Mouse (Mus musculus): Measurements from ENCODE around the gene Akap1.

Gene Akap1

GRCm38 (mm10) chr11:88848590-88848989, 15.8 kb downstream of the Akap1 start:
- in situ Hi-C loops (cut with MboI; ENCODE audit: unreplicated experiment in 2 of 2): loop anchor here in 1 of 2 experiments (10.0 to 25.0 kb wide), 2 partner anchors 106 to 786 kb away; partner anchors contain the start of genes Scpep1 and Vezf1

GRCm38 (mm10) chr11:88847281-88848006, 16.9 kb downstream of the Akap1 start:
- in situ Hi-C loops (cut with MboI; ENCODE audit: unreplicated experiment in 2 of 2): loop anchor here in 1 of 2 experiments (10.0 to 25.0 kb wide), 2 partner anchors 107 to 785 kb away; partner anchors contain the start of genes Scpep1 and Vezf1

- in situ Hi-C loops (cut with MboI; ENCODE audit: unreplicated experiment in 2 of 2): loop anchor here in 1 of 2 experiments (10.0 to 25.0 kb wide), 2 partner anchors 110 to 782 kb away; partner anchors contain the start of genes Scpep1 and Vezf1
Measured at GRCm38 (mm10) chr11:88844384-88844783, 20.0 kb downstream of the Akap1 start.

GRCm38 (mm10) chr11:88843305-88843704, 21.1 kb downstream of the Akap1 start:
- in situ Hi-C loops (cut with MboI; ENCODE audit: unreplicated experiment in 2 of 2): loop anchor here in 1 of 2 experiments (10.0 to 25.0 kb wide), 2 partner anchors 111 to 781 kb away; partner anchors contain the start of genes Scpep1 and Vezf1

- in situ Hi-C loops (cut with MboI; ENCODE audit: unreplicated experiment in 2 of 2): loop anchor here in 1 of 2 experiments (10.0 to 25.0 kb wide), 2 partner anchors 112 to 780 kb away; partner anchors contain the start of genes Scpep1 and Vezf1
Measured at GRCm38 (mm10) chr11:88842315-88842975, 21.9 kb downstream of the Akap1 start.

GRCm38 (mm10) chr11:88841406-88841805, 23.0 kb downstream of the Akap1 start:
- in situ Hi-C loops (cut with MboI; ENCODE audit: unreplicated experiment in 2 of 2): loop anchor here in 1 of 2 experiments (10.0 to 25.0 kb wide), 2 partner anchors 113 to 779 kb away; partner anchors contain the start of genes Scpep1 and Vezf1

- in situ Hi-C loops (cut with MboI; ENCODE audit: unreplicated experiment in 2 of 2): loop anchor here in 1 of 2 experiments (10.0 to 25.0 kb wide), 2 partner anchors 114 to 779 kb away; partner anchors contain the start of genes Scpep1 and Vezf1
Measured at GRCm38 (mm10) chr11:88840724-88841350, 23.5 kb downstream of the Akap1 start.

GRCm38 (mm10) chr11:88840292-88840691, 24.1 kb downstream of the Akap1 start:
- in situ Hi-C loops (cut with MboI; ENCODE audit: unreplicated experiment in 2 of 2): loop anchor here in 1 of 2 experiments (10.0 to 25.0 kb wide), 2 partner anchors 115 to 778 kb away; partner anchors contain the start of genes Scpep1 and Vezf1

- in situ Hi-C loops (cut with MboI; ENCODE audit: unreplicated experiment in 2 of 2): loop anchor here in 1 of 2 experiments (25.0 kb wide), 1 partner anchor 777 kb away; the partner anchor contains the start of gene Vezf1
Measured at GRCm38 (mm10) chr11:88839379-88839778, 25.0 kb downstream of the Akap1 start.

- in situ Hi-C loops (cut with MboI; ENCODE audit: unreplicated experiment in 2 of 2): loop anchor here in 1 of 2 experiments (25.0 kb wide), 1 partner anchor 776 kb away; the partner anchor contains the start of gene Vezf1
Measured at GRCm38 (mm10) chr11:88838630-88839029, 25.8 kb downstream of the Akap1 start.

GRCm38 (mm10) chr11:88834606-88835005, 29.8 kb downstream of the Akap1 start:
- in situ Hi-C loops (cut with MboI; ENCODE audit: unreplicated experiment in 2 of 2): loop anchor here in 1 of 2 experiments (5.0 to 25.0 kb wide), 2 partner anchors 622 to 772 kb away; partner anchors contain the start of gene Vezf1

- in situ Hi-C loops (cut with MboI; ENCODE audit: unreplicated experiment in 2 of 2): loop anchor here in 1 of 2 experiments (5.0 to 25.0 kb wide), 2 partner anchors 622 to 772 kb away; partner anchors contain the start of gene Vezf1
Measured at GRCm38 (mm10) chr11:88834134-88834533, 30.3 kb downstream of the Akap1 start.

- in situ Hi-C loops (cut with MboI; ENCODE audit: unreplicated experiment in 2 of 2): loop anchor here in 1 of 2 experiments (5.0 to 25.0 kb wide), 2 partner anchors 621 to 771 kb away; partner anchors contain the start of gene Vezf1
Measured at GRCm38 (mm10) chr11:88833099-88833498, 31.3 kb downstream of the Akap1 start.

GRCm38 (mm10) chr11:88830257-88830804, 34.1 kb downstream of the Akap1 start:
- in situ Hi-C loops (cut with MboI; ENCODE audit: unreplicated experiment in 2 of 2): loop anchor here in 1 of 2 experiments (5.0 to 25.0 kb wide), 2 partner anchors 618 to 768 kb away; partner anchors contain the start of gene Vezf1

- in situ Hi-C loops (cut with MboI; ENCODE audit: unreplicated experiment in 2 of 2): loop anchor here (5.0 to 25.0 kb wide), 7 partner anchors 274 to 861 kb away; partner anchors contain the start of genes Ccdc182 (in 1 of the 2) and Vezf1 (in 1 of the 2)
Measured at GRCm38 (mm10) chr11:88828528-88828927, 35.9 kb downstream of the Akap1 start.

GRCm38 (mm10) chr11:88825909-88826308, 38.5 kb downstream of the Akap1 start:
- in situ Hi-C loops (cut with MboI; ENCODE audit: unreplicated experiment in 2 of 2): loop anchor here (5.0 to 25.0 kb wide), 7 partner anchors 271 to 859 kb away; partner anchors contain the start of genes Ccdc182 (in 1 of the 2) and Vezf1 (in 1 of the 2)

- in situ Hi-C loops (cut with MboI; ENCODE audit: unreplicated experiment in 2 of 2): loop anchor here (10.0 kb wide), 3 partner anchors 268 to 768 kb away; partner anchors contain the start of gene Ccdc182 (in 1 of the 2)
Measured at GRCm38 (mm10) chr11:88822991-88823390, 41.4 kb downstream of the Akap1 start.

GRCm38 (mm10) chr11:88822526-88822925, 41.9 kb downstream of the Akap1 start:
- in situ Hi-C loops (cut with MboI; ENCODE audit: unreplicated experiment in 2 of 2): loop anchor here (10.0 kb wide), 3 partner anchors 268 to 768 kb away; partner anchors contain the start of gene Ccdc182 (in 1 of the 2)
